Mouse (Mus musculus) myocyte (in vitro differentiated cells): Measurements from ENCODE around the gene Acp7.

Source experiments
- POLR2A ChIP-seq: IDR thresholded peaks from one replicate; pipeline ENCODE4 v1.6.1; 2011; ENCODE audit warnings: low read depth, mild to moderate bottlenecking, control low read depth, moderate library complexity; ENCODE audit not compliant: insufficient read length
- POLR2AphosphoS2 ChIP-seq: IDR thresholded peaks from one replicate; pipeline ENCODE4 v1.6.1; 2011; ENCODE audit warnings: low read depth, control low read depth; ENCODE audit not compliant: insufficient read length
- USF1 ChIP-seq: IDR thresholded peaks from one replicate; pipeline ENCODE4 v1.6.1; 2011; ENCODE audit warnings: low read depth, mild to moderate bottlenecking, control low read depth, moderate library complexity

GRCm38 (mm10) chr7:28576271-28576914 is 54.7 kb downstream of the Acp7 start:
- TF ChIP-seq POLR2A = no peak
- no peak for TF ChIP-seq USF1
- no peak for TF ChIP-seq POLR2AphosphoS2
